ENCODE assay signal across 9 mouse cellular contexts in the genomic region with DNA sequence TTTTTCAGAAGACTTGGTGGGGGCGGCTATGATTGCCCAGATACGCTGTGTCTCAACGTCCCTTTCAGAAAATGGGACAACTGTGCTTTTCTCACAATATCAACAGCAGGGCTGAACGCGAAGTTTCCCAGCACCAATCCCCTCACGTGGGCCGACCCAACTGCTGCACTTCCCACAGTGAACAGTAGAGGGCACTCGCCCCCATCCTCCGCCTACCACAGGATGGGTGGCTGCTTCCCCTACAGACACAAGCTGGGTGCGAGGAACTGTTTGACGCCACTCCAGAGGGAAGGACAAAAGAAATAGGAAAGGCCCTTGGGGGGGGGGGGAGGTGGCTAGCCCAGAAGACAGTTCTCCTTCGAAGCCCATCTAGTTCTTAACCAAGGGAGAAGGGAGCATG. TPM values are rescaled to one million over a fixed set of nuclear protein-coding genes. Genes with fewer than 3 reads are reported as not detected.
DNase-seq lines count a peak whose midpoint lies in the region; ATAC-seq and TF ChIP-seq lines count a peak whose summit lies in the region.
"Had no signal": no experiment of that assay in that cellular context is flagged by ENCODE, and none has a peak within 500 bp of the region (broad histone marks: within the 10 kb centered on the region; RNA-seq: fewer than 3 reads in every experiment).

No protein-coding gene starts in this region.

- H3K4me3 ChIP-seq in G1E (ENCODE audit: low read depth, low read length) = no peak overlapping the region
- H3K4me3 ChIP-seq in bone marrow, adult 2 months (replicated peaks; ENCODE audit: control insufficient read depth, low read depth, low read length) = no peak overlapping the region
- H3K4me3 ChIP-seq in embryonic fibroblast, embryonic 13.5 days (ENCODE audit: insufficient read depth, low read length) = no peak overlapping the region
- H3K4me3 ChIP-seq in heart, embryonic 12.5 days = no peak overlapping the region
- H3K4me3 ChIP-seq in layer of hippocampus, adult 2 months = no peak overlapping the region
- H3K4me3 ChIP-seq: liver, embryonic 15.5 days had no signal

- peaks cover 25% of the 10 kb centered on the region for H3K4me1 ChIP-seq in G1E (ENCODE audit: insufficient read depth, low read depth, low read length)
- H3K4me1 ChIP-seq in bone marrow, adult 2 months (ENCODE audit: control insufficient read depth, insufficient read depth, low read length) = no peaks in the 10 kb centered on the region
- H3K4me1 ChIP-seq in embryonic fibroblast, embryonic 13.5 days (ENCODE audit: control insufficient read depth, insufficient read depth, low read length) = no peaks in the 10 kb centered on the region
- H3K4me1 ChIP-seq in heart, embryonic 12.5 days (replicated peaks) = peaks cover 8% of the 10 kb centered on the region; the same call in 1 of the 2 replicates

- peak; percentile 95 for TF ChIP-seq CTCF in G1E (IDR thresholded peaks at IDR 0.05; ENCODE audit: low read depth, low read length)
- TF ChIP-seq CTCF in bone marrow, adult 2 months (IDR thresholded peaks at IDR 0.05; ENCODE audit: control insufficient read depth, insufficient read depth, low read length) = peak; percentile 96
- TF ChIP-seq CTCF in embryonic fibroblast, embryonic 13.5 days (IDR thresholded peaks at IDR 0.05; ENCODE audit: borderline replicate concordance, insufficient read depth, low read length) = peak; percentile 87
- TF ChIP-seq CTCF in layer of hippocampus, adult 2 months (conservative IDR thresholded peaks at IDR 0.05) = peak; percentile 87

- no peak overlapping the region for H3K9ac ChIP-seq in heart, embryonic 12.5 days
- H3K9ac ChIP-seq: liver, embryonic 15.5 days had no signal

- 2% methylated on average over 12 of the region's 12 CpGs for WGBS in bone marrow, adult 2 months
- WGBS in heart, embryonic 12.5 days = 3% methylated on average over 12 of the region's 12 CpGs

- peaks cover 11% of the 10 kb centered on the region for H3K36me3 ChIP-seq in G1E (replicated peaks)
- H3K36me3 ChIP-seq in heart, embryonic 12.5 days = no peaks in the 10 kb centered on the region
- H3K36me3 ChIP-seq: liver, embryonic 15.5 days had no signal

- ATAC-seq in G1E (ENCODE audit: extremely low read depth, insufficient number of reproducible peaks, low FRiP score, poor library complexity, severe bottlenecking) = no peak
- ATAC-seq in heart, embryonic 12.5 days (ENCODE audit: insufficient number of reproducible peaks, low FRiP score) = peak; percentile 42; the same call in 1 of the 2 replicates

- no peak overlapping the region for H3K27ac ChIP-seq in bone marrow, adult 2 months (ENCODE audit: control insufficient read depth, insufficient read depth, low read depth, low read length, poor library complexity)
- H3K27ac ChIP-seq in embryonic fibroblast, embryonic 13.5 days (ENCODE audit: insufficient read depth, low read length) = no peak overlapping the region
- H3K27ac ChIP-seq in heart, embryonic 12.5 days (ENCODE audit: poor library complexity, severe bottlenecking) = no peak overlapping the region
- peak overlapping the region; percentile 76 for H3K27ac ChIP-seq in layer of hippocampus, adult 2 months
- H3K27ac ChIP-seq: liver, embryonic 15.5 days had no signal

- no peak for TF ChIP-seq POLR2A in bone marrow, adult 2 months (IDR thresholded peaks at IDR 0.05; ENCODE audit: borderline replicate concordance, control insufficient read depth, low read depth, low read length)
- TF ChIP-seq POLR2A in embryonic fibroblast, embryonic 13.5 days (IDR thresholded peaks at IDR 0.05; ENCODE audit: low read depth, low read length) = no peak

- H3K9me3 ChIP-seq in G1E (replicated peaks) = peaks cover 25% of the 10 kb centered on the region
- no peaks in the 10 kb centered on the region for H3K9me3 ChIP-seq in heart, embryonic 12.5 days (replicated peaks)
- H3K9me3 ChIP-seq: liver, embryonic 15.5 days had no signal

- DNase-seq in G1E (ENCODE audit: low spot score) = peak; percentile 76
- peak; percentile 86 to 91 for DNase-seq in layer of hippocampus, adult 2 months (ENCODE audit: low spot score in 2 of 2)
- DNase-seq in lung, postnatal 25 days (ENCODE audit: low spot score) = peak; percentile 84
- peak; percentile 79 to 85 for DNase-seq in right cerebral cortex, postnatal 10 days (ENCODE audit: low spot score in 2 of 2)
- peak; percentile 82 for DNase-seq in urinary bladder, postnatal 25 days (ENCODE audit: low spot score)

- H3K4me2 ChIP-seq in heart, embryonic 12.5 days = no peak overlapping the region
- H3K4me2 ChIP-seq: liver, embryonic 15.5 days had no signal

- peaks cover 40% of the 10 kb centered on the region for H3K27me3 ChIP-seq in G1E (ENCODE audit: insufficient read depth, low read length)
- peaks cover 48% of the 10 kb centered on the region for H3K27me3 ChIP-seq in heart, embryonic 12.5 days (replicated peaks)

RNA-seq across cellular contexts. Expression of a gene that starts 2.4 kb away (rescaled TPM):
- total RNA-seq in G1E (2014; fragmentation: Nextera tagmentation) (2.6 and 4.5 TPM in 2 replicates), G1E (2017) (2.7 and 3.9 TPM in 2 replicates)
- 60.9 and 77.7 TPM in 2 replicates for polyA plus RNA-seq in G1E (2012)
- 0.41 and 6.1 TPM in 2 replicates for polyA plus RNA-seq in bone marrow, adult 2 months (2011; ENCODE audit: insufficient read depth, insufficient read length, low replicate concordance, missing spikeins)
- polyA plus RNA-seq in embryonic fibroblast, embryonic 13.5 days (2011; ENCODE audit: insufficient read length, low read depth, missing spikeins) = 1.4 and 2.1 TPM in 2 replicates
- 2.0 and 2.5 TPM in 2 replicates for polyA plus RNA-seq in heart, embryonic 12.5 days (2016; fragmentation: Nextera tagmentation; extraction: Ambion mirVana)
- total RNA-seq in layer of hippocampus, adult 2 months (2021) = 10 to 100 TPM; 34.1 to 35.1 TPM

RNA-seq across cellular contexts. Expression of a gene that starts 31.3 kb away (rescaled TPM):
- 16.5 and 18.7 TPM in 2 replicates for total RNA-seq in G1E (2014; fragmentation: Nextera tagmentation)
- 10.9 and 11.2 TPM in 2 replicates for total RNA-seq in G1E (2017)
- 38.3 and 42.6 TPM in 2 replicates for polyA plus RNA-seq in G1E (2012)
- polyA plus RNA-seq in bone marrow, adult 2 months (2011; ENCODE audit: insufficient read depth, insufficient read length, low replicate concordance, missing spikeins) = 13.0 and 23.7 TPM in 2 replicates
- polyA plus RNA-seq in embryonic fibroblast, embryonic 13.5 days (2011; ENCODE audit: insufficient read length, low read depth, missing spikeins) = 16.2 and 18.0 TPM in 2 replicates
- polyA plus RNA-seq in heart, embryonic 12.5 days (2016; fragmentation: Nextera tagmentation; extraction: Ambion mirVana) = 1.8 and 2.2 TPM in 2 replicates
- total RNA-seq in layer of hippocampus, adult 2 months (2021) = 100 to 1,000 TPM; 122 to 124 TPM

RNA-seq across cellular contexts. Expression of a gene that starts 53.7 kb away (rescaled TPM):
- total RNA-seq in G1E (2014; fragmentation: Nextera tagmentation) (14.7 and 19.1 TPM in 2 replicates), G1E (2017) (8.8 and 14.9 TPM in 2 replicates)
- polyA plus RNA-seq in G1E (2012) = 0.69 and 2.6 TPM in 2 replicates
- polyA plus RNA-seq in bone marrow, adult 2 months (2011; ENCODE audit: insufficient read depth, insufficient read length, low replicate concordance, missing spikeins) = 29.3 and 76.0 TPM in 2 replicates
- 39.9 and 42.5 TPM in 2 replicates for polyA plus RNA-seq in embryonic fibroblast, embryonic 13.5 days (2011; ENCODE audit: insufficient read length, low read depth, missing spikeins)
- polyA plus RNA-seq in heart, embryonic 12.5 days (2016; fragmentation: Nextera tagmentation; extraction: Ambion mirVana) = 40.5 and 44.8 TPM in 2 replicates
- total RNA-seq in layer of hippocampus, adult 2 months (2021) = 10 to 100 TPM; 45.5 to 49.3 TPM

RNA-seq across cellular contexts. Expression of a gene that starts 56.0 kb away (rescaled TPM):
- 0.15 TPM in 2 replicates for total RNA-seq in G1E (2014; fragmentation: Nextera tagmentation)
- 0.29 and 0.49 TPM in 2 replicates for total RNA-seq in G1E (2017)
- polyA plus RNA-seq in G1E (2012) = 0.21 and 0.25 TPM in 2 replicates
- polyA plus RNA-seq in bone marrow, adult 2 months (2011; ENCODE audit: insufficient read depth, insufficient read length, low replicate concordance, missing spikeins) = 0.23 and 0.57 TPM in 2 replicates
- polyA plus RNA-seq in embryonic fibroblast, embryonic 13.5 days (2011; ENCODE audit: insufficient read length, low read depth, missing spikeins) = 0.18 TPM in 1 of 2 replicates, not detected in the other
- polyA plus RNA-seq in heart, embryonic 12.5 days (2016; fragmentation: Nextera tagmentation; extraction: Ambion mirVana) = 0.09 TPM in 1 of 2 replicates, not detected in the other
- total RNA-seq in layer of hippocampus, adult 2 months (2021) = 100 to 1,000 TPM; 226 to 232 TPM
- polyA plus RNA-seq: liver, embryonic 15.5 days had no signal
